Mouse (Mus musculus) testis, adult 2 months (tissue): Measurements from ENCODE around the gene Fam3c. TPM values are rescaled to one million over a fixed set of nuclear protein-coding genes. Genes with fewer than 3 reads are reported as not detected.

Experiments
- H3K27ac ChIP-seq: fragments of 200-500 bp; 2 replicates; pipeline ENCODE4 v1.5.1; 2012; ENCODE audit warnings: low read depth, low read length; ENCODE audit not compliant: control insufficient read depth, insufficient read depth
- H3K27me3 ChIP-seq: fragments of 200-500 bp; 2 replicates; pipeline ENCODE4 v1.6.1; 2012; ENCODE audit warnings: mild to moderate bottlenecking, low read length, moderate library complexity; ENCODE audit not compliant: control insufficient read depth, insufficient read depth
- H3K36me3 ChIP-seq: fragments of 200-500 bp; 2 replicates; pipeline ENCODE4 v1.6.1; 2012; ENCODE audit warnings: mild to moderate bottlenecking, low read length; ENCODE audit not compliant: control insufficient read depth, insufficient read depth
- H3K4me1 ChIP-seq: fragments of 200-500 bp; 2 replicates; pipeline ENCODE4 v1.6.1; 2012; ENCODE audit warnings: low read length; ENCODE audit not compliant: control insufficient read depth, insufficient read depth
- H3K4me3 ChIP-seq: fragments of 200-500 bp; 2 replicates; pipeline ENCODE4 v1.5.1; 2012; ENCODE audit warnings: low read depth, mild to moderate bottlenecking, low read length, moderate library complexity, mixed read lengths; ENCODE audit not compliant: control insufficient read depth
- CTCF ChIP-seq: fragments of 200-500 bp; IDR thresholded peaks from 2 replicates; pipeline ENCODE4 v1.5.1; 2012; ENCODE audit warnings: low read depth, mild to moderate bottlenecking, inconsistent platforms, low read length, moderate library complexity; ENCODE audit not compliant: control insufficient read depth, insufficient read depth, insufficient replicate concordance
- POLR2A ChIP-seq: fragments of 200-500 bp; IDR thresholded peaks from 2 replicates; pipeline ENCODE4 v1.6.1; 2012; ENCODE audit warnings: low read depth, mild to moderate bottlenecking, inconsistent platforms, low read length, moderate library complexity; ENCODE audit not compliant: control insufficient read depth
- polyA plus RNA-seq: library from polyadenylated mRNA; depleted of rRNA; stranded (reverse); fragments of >200 nt; gene quantifications from 2 replicates; pipeline ENCODE4 v1.2.3, GENCODE M21; 2012; rRNA removed

Fam3c gene
- polyA plus RNA-seq, result 3.1 TPM in 2 replicates

DNA sequence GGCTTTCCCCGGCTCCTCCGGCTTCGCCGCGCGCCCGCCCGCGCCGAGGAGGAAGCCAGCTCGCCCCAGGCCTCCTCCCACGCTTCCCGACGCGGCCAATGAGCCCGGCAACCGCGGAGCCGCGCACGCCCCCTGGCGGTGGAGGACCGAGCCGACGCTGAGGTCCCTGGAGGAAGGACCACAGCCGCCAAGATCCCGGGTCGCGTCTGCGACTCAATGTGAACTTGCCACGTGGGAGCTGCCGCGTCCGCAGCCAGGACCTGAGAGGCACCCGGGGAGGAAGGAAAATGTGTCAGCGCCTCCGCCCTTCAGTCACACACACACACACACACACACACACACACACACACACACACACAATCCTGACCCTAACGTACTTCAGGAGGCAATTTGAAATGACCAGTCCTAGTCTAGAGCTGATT, at the start of gene Fam3c:
Fam3c (minus strand) TSS at position 158 of the 422 bp plus-strand sequence.
- TF ChIP-seq CTCF (peak; percentile 93), POLR2A (peak; percentile 59)
- Histone ChIP-seq H3K27me3 (no peaks in the 10 kb centered on the region), H3K27ac (peak within 1 kb of the TSS; percentile 41), H3K4me3 (peak within 1 kb of the TSS; percentile 91), H3K36me3 (no peaks in the 10 kb centered on the region), H3K4me1 (peaks cover 4% of the 10 kb centered on the region)

DNA sequence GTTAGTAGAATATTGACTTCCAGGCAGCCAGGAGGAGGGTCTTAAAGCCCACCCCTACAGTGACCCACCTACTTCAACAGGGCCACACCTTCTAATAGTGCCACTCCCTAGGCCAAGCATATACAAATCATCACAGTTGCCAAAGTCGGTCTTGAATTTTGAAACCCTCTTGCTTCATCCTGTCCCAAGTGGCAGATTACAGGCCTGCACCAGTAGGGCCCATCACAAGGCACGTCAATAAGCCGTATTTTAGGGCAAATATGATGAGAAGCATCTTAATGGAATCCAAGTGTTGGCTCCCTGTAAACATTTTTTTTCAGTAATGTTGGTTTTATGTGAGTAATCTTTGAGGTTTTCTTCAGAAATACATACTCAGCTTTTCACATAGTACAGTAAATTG, 49.0 kb upstream of the Fam3c start:
- H3K4me1 ChIP-seq, result 0 out of 2 replicates have a peak, but pooled peaks cover 2% of the 10 kb centered on the region
- no peaks in the 10 kb centered on the region for H3K36me3 ChIP-seq
- no peak overlapping the region for H3K4me3 ChIP-seq

DNA sequence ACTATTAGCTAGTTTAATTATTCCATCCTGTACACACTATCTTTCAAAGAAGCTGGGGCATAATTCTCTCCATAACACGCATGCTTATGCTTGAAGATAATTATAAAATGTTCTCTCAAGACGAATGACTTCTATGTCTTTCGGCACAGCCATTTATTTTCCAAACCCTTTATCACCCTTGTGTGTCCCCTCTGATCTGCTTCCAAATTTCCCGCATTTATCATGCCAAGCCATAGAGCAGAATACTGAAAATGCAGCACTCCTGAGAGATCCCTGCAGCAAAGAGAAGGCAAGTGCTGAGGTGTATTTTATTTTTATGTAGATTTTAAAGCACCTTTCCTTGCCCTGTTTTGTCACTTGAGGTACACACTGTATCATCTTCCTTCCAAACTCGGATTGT, 47.7 kb upstream of the Fam3c start:
- Histone ChIP-seq H3K4me3 (no peak overlapping the region), H3K36me3 (no peaks in the 10 kb centered on the region), H3K27ac (no peak overlapping the region), H3K27me3 (no peaks in the 10 kb centered on the region), H3K4me1 (0 out of 2 replicates have a peak, but pooled peaks cover 2% of the 10 kb centered on the region)
- TF ChIP-seq POLR2A, result no peak
- no peak for TF ChIP-seq CTCF

More for the DNA sequence above, 49.0 kb upstream of the Fam3c start:
- Histone ChIP-seq H3K27ac (no peak overlapping the region), H3K27me3 (no peaks in the 10 kb centered on the region)
- TF ChIP-seq POLR2A (no peak), CTCF (no peak)

DNA sequence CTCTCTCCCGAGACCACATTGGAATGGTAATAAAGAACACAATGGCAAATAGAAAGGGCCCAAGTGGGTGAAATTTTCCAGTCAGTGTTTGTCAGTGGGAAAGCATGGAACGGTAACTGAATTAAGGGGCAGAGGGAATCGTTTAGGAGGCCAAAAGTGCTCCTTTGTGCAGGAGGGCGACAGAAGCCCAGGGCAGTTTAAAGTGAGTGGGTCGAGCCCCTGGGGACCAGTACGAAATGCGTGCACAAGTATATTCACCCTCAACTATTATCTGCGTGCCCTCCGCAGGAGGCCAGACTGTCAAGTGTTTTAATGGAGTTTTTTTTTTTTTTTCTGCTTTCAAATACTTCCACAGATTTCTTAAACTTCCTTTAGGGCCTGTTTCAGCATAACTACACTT, 47.3 kb upstream of the Fam3c start:
- Histone ChIP-seq H3K36me3 (no peaks in the 10 kb centered on the region), H3K4me1 (0 out of 2 replicates have a peak, but pooled peaks cover 2% of the 10 kb centered on the region), H3K27ac (no peak overlapping the region), H3K27me3 (no peaks in the 10 kb centered on the region), H3K4me3 (no peak overlapping the region)
- TF ChIP-seq CTCF (no peak), POLR2A (no peak)

DNA sequence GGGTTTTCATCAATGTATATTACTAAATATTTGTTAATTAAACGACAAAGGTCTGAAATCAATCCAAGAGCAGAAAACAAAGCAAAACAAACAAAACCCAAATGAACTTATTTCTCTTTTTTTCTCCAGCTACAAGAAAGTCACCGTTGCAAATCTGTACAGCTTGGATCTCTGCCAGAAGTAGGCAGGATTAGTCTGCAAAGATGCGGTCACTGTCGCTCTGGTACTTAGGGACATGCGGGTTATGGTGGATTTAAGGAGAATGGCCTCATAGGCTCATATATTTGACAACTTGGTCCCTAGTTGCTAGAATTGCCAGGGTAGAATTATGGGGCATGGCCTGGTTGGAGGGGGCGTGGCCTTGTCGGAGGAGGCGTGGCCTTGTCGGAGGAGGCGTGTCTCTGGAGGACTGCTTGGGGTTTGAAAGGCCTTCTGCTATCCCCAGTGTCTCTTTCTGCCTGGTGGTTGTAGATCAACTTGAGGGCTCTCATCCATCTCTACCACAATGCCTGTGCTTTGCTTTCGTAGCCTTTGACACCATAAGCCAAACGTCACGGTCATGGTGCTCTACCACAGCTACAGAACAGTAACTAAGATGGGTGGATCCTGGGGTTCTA, 46.6 kb upstream of the Fam3c start:
- Histone ChIP-seq H3K4me3 (peak overlapping the region; percentile 37; the same call in 1 of the 2 replicates), H3K27me3 (no peaks in the 10 kb centered on the region), H3K4me1 (0 out of 2 replicates have a peak, but pooled peaks cover 2% of the 10 kb centered on the region), H3K27ac (no peak overlapping the region), H3K36me3 (no peaks in the 10 kb centered on the region)
- TF ChIP-seq POLR2A, result no peak
- no peak for TF ChIP-seq CTCF

DNA sequence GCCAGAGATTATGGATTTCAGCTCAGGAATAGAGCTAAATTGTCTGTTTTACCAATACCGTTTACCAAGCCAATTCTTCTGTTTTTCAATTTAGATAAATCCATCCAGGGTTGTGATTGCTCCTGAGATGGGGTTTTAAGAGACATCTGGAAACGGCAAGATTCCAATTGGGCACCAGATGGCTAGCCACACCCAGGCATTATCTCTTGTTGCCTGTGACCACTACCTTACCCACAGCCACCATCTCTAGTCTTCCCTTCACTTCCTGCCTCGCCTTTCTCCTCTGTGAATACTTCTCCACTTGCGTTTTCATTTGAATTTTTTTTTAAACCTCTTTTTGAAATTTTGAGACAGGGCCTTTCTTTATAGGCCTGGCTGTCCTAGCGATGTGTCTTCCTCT, 46.0 kb upstream of the Fam3c start:
- Histone ChIP-seq H3K4me1 (0 out of 2 replicates have a peak, but pooled peaks cover 2% of the 10 kb centered on the region), H3K27ac (no peak overlapping the region), H3K27me3 (no peaks in the 10 kb centered on the region), H3K36me3 (no peaks in the 10 kb centered on the region), H3K4me3 (no peak overlapping the region)
- TF ChIP-seq POLR2A (no peak), CTCF (no peak)

DNA sequence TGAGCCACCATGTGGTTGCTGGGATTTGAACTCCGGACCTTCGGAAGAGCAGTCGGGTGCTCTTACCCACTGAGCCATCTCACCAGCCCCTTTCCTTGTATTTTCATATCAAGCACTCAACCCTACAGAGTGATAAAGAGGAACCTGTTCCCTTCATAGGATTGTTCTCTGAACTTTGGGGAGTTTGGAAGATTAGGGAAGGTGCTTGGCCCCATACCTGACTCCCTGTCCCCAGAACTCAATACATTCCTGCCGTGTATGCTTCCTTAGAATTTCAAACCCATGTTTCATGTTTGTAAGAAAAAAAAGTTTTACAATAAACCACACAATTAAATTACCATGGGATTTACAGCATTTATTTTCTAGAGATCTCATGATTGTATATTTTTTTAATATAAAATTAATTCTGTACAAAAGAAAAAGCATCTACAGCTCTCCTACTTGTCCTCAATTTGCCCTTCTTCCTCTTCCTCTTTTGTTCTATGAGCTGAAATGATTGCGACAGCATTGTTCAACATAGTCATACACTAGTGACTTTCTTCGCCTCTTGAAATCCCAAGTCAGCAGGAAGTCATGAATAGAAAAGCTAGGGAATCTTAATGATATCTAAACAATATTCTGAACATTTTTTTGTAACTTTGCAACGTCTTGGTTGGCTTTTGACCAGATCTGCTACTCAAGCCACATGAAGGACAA, 42.2 kb upstream of the Fam3c start:
- Histone ChIP-seq H3K27me3 (no peaks in the 10 kb centered on the region), H3K4me1 (0 out of 2 replicates have a peak, but pooled peaks cover under 1% of the 10 kb centered on the region), H3K4me3 (no peak overlapping the region), H3K27ac (no peak overlapping the region), H3K36me3 (no peaks in the 10 kb centered on the region)
- no peak for TF ChIP-seq POLR2A
